Mouse (Mus musculus) 416B (cell line): Measurements from ENCODE around the gene Nubp1.

Experiments used
- DNase-seq: peaks from one replicate; pipeline ENCODE4 v3.0.0; 2011; ENCODE audit warnings: low read depth

The Nubp1 gene

DNA sequence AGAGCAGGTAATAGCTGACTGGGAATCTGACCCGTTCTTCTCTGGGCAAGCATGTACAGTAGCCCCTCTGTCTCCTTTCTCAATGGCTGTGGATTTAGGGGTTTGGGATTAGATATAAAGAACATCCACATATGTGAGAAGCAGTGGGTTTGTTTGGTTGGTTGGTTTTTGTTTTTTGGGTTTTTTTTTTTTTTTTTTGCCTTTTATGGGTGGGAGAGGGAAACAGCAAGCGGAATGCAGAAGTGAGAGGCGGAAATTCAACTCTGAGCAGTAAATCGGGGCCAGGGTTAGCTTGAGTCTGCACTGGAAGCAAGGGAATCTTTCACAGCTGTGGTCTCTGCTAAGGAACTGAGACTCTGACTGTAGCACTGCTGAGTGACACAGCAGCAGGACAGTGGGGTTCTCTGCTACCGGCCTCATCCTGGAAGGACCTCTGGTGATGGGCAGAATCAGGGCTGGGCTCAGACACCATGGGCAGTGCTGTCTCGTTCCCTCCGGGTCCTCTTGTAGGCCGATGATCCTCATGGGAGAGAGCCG is 6.0 kb downstream of the Nubp1 start:
- no peak for DNase-seq

DNA sequence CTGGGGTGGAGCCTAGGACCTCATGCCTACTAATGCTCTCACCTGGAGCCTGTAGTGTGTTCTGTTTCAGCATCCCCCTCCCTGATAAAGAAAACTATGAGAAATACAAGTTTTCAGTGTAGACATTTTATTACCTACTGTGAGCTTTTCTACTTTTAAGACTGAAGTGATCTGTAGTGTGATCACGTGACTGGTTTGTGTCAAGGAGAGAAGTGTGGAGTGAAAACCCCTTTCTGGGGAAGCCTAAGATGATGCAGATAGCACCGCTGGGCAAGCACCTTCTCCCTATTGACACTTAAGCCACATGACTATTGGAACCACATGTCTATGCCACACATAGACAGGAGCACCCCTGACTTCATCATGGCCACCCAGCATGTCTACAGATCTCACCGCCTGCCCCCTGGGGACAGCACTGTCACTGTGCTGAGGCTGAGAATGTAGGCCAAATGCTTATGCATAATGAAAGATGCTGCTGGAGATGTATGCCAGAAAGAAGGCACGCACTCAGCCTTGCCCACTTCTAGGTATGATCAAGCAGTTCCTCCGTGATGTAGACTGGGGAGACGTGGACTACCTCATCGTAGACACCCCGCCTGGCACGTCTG is 8.8 kb downstream of the Nubp1 start:
- DNase-seq, result no peak

DNA sequence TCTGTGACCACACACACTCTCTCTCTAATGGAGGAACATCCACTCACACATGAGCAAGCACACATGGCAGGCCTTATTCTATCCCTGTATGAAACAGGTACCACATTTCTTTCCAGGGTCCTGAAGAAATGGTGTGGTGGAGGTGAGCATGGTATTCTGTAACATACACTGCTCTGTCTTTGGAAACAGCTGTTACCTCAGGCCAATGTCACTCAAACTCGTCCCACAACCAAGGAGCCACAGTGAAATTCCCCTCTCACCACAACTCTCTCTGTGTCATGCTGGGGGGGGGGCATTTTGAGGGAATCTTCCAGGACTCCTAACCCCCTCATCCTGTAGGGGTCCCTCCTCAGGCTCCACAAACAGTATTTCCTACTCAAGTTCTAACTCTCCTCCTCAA is 20.2 kb downstream of the Nubp1 start:
- DNase-seq, result no peak

- DNase-seq, result no peak
Observed at GRCm38 (mm10) chr16:10432387-10432786, 20.6 kb downstream of the Nubp1 start.

GRCm38 (mm10) chr16:10433344-10433743 is 21.6 kb downstream of the Nubp1 start:
- peak; percentile 17 for DNase-seq

GRCm38 (mm10) chr16:10436166-10436565 is 24.4 kb downstream of the Nubp1 start:
- no peak for DNase-seq

- DNase-seq, result no peak
Observed at GRCm38 (mm10) chr16:10438055-10438454, 26.3 kb downstream of the Nubp1 start.

GRCm38 (mm10) chr16:10441328-10441727 is 29.6 kb downstream of the Nubp1 start:
- no peak for DNase-seq

GRCm38 (mm10) chr16:10441761-10442160 is 30.0 kb downstream of the Nubp1 start:
- DNase-seq, result no peak

- DNase-seq, result no peak
Observed at GRCm38 (mm10) chr16:10443723-10444122, 32.0 kb downstream of the Nubp1 start.

GRCm38 (mm10) chr16:10446573-10447263 is 35.0 kb downstream of the Nubp1 start:
- no peak for DNase-seq

DNA sequence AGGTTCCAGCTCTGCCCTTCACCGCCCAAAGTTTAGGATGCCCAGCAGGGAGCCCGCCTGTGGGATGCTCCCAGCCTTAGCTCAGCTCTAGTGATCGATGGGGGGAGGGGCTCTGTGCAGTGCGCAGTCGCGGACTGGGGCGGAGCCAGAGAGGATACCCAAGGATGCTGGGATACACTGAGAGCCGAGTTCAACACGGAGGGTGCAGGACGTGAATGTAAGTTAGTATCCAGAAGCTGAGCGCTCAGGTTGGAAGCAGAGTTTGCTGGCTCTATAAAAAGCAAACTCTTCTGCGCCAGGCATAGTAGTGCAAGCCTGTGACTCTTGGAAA is 35.5 kb downstream of the Nubp1 start, which contains the start of gene Tvp23a:
Gene Tvp23a, minus strand, starts transcription at position 99 of the 331 bp plus-strand sequence.
- no peak for DNase-seq

- no peak for DNase-seq
Observed at GRCm38 (mm10) chr16:10447781-10448180, 36.0 kb downstream of the Nubp1 start.

DNA sequence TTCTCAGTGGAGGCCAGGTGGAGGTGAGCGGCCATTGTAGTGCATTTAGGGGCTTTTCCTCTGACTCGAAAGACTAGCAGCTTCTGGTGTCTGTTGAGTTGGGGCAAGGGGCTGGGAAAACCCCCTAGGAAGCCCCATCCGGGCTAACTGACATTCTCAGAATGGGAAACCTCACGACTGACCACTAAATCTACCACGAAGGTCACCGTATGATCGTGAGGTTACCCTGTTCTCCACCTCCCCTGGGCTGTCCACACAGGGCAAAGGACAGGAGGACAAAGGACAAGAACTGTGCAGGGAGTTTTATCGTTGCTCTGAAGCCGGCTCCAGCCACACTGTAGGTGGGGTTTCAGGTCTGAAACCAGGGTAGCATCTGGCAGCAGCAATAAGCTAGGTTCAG is 37.2 kb downstream of the Nubp1 start:
- DNase-seq, result no peak

- DNase-seq, result no peak
Observed at GRCm38 (mm10) chr16:10451906-10452305, 40.2 kb downstream of the Nubp1 start.

GRCm38 (mm10) chr16:10452445-10452896 is 40.7 kb downstream of the Nubp1 start:
- peak; percentile 83 for DNase-seq

DNA sequence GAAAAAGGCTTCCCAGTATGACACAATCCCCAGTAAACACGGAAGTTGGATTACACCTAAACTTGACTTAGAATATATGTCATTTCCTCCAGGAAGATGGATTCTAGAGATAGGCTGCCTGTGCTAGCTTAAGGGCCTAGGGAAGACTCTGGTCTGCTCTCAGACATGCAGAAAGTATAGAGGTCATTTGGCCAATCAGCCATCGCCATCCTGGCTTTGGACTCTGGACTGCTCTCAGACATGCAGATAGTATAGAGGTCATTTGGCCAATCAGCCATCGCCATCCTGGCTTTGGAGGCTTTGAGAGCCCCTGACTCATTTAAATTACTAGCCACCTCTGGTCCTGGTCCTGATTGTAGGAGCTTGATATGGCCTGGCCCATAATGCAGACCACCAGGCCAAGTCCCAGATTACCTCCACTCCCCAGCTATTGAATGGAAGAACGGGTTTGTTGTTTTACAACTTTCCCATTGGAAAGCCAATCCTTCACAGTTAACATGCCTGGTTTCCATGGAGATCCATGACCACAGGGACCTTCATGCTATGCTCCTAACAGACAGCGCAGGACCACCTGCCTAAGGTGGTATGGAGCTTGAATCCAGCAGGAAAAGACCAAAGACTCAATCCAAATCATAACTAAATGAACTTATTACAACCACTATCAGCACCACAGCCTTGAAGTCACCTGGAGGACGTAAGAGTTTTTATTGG is 42.3 kb downstream of the Nubp1 start:
- no peak for DNase-seq

DNA sequence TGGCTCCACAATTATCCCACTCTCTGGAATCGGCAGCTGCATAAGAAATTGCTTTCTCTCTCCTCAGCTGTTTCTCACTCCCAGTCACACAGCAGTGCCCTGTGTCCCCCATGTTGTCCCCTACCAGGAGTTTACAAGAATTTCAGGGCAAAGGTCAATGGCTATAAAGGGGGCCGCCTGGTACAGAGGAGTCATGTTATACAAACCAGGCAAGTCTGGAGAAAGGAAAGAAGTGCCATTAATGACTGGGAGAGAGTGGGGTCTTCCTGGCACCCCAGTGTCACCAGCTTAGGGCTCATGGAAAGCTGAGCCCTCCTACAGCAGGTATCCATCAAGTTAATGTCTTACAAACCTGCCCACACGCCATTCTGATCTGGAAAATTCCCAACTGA is 42.8 kb downstream of the Nubp1 start:
- DNase-seq, result no peak

- no peak for DNase-seq
Observed at GRCm38 (mm10) chr16:10460188-10460587, 48.4 kb downstream of the Nubp1 start.

DNA sequence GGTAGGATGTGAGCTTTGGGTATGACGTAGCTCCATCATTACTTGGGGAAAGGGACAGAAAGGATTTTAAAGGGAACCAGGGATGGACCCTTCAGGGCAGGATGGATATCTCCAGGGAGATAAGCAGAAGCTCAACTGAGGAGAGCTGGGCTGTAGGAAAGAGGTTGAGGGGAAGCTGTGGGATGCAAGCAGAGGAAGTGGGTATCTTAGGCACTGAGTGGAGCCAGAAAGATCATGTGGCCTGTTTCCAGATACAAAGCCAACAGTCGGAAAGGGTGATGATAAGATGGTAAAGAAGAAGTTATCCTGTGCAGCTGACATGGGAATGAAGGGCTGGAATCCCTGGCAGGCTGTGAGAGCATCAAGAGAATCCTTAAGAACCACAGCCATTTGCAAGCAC is 49.4 kb downstream of the Nubp1 start:
- peak; percentile 32 for DNase-seq

GRCm38 (mm10) chr16:10465011-10465681 is 53.4 kb downstream of the Nubp1 start:
- DNase-seq, result no peak

DNA sequence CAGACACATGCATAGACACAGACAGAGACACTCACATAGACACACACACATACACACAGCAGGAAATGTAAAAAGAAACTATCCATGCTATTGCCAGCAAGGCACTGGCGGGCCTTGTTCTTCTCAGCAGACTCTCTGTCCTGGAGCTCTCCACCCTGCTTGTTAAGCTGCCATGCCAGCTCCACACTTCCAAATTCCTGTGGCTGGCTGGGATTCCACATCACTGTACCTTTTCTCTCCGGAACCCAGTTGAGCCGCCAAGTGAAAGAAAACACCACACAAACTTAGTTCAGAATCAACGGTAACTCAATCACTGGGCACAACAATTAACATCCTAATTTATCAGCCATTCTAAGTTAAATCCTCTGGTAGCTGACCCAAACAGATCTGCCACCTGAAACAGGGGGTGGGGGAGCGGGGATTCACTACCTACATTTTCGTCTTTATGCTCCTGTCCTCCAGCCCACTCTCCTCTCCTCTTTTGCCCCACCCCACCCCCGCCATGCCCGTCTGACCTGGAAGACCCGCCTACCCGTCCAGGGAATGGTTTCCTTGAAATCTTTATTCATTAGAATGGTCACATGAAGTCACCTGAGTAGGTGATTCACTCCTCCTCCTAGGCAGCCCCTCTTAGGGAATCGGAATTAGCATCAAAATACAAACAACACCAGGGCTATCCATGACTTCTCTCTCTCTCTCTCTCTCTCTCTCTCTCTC is 55.8 kb downstream of the Nubp1 start:
- no peak for DNase-seq
